Mouse (Mus musculus): ENCODE data around the gene Slc12a6. TPM values are rescaled to one million over a fixed set of nuclear protein-coding genes. Genes with fewer than 3 reads are reported as not detected.

Gene Slc12a6
- polyA plus RNA-seq, 1 experiment from 2014 or later, result 13.7 TPM

DNA sequence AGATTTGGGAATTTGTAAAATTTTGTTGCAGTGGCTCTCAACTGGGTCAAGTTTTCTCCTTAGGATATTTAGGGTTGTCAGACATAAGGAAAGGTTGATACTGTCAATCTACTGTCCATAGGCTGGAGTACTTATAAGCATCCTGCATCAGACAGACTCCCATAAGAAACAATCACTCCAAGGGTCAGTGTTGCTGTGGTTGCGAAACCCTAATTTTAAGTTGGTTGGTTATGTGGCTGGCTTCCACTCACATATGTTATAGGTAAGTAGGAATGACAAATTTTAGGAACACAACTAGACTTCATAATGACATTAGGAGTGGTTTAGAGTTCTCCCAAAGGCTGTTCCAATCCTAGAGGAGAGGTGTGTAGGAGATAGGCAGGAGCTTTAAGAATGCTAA is 115.6 kb downstream of the Slc12a6 start:
- Histone ChIP-seq H3K27me3 (ENCODE audit: control insufficient read depth, insufficient read depth, low read length) (no peaks in the 10 kb centered on the region), H3K9ac (ENCODE audit: low read depth, low read length) (no peak overlapping the region), H3K4me2 (replicated peaks; ENCODE audit: low read depth, low read length) (no peak overlapping the region), H3K36me3 (ENCODE audit: control insufficient read depth, insufficient read depth, low read length) (no peaks in the 10 kb centered on the region), H3K4me3 (ENCODE audit: low read depth, low read length) (no peak overlapping the region), H3K4me1 (replicated peaks; ENCODE audit: control insufficient read depth, insufficient read depth, low read length) (no peaks in the 10 kb centered on the region), H3K9me3 (ENCODE audit: control insufficient read depth, low read length) (no peaks in the 10 kb centered on the region), H3K27ac (ENCODE audit: low read depth, low read length) (no peak overlapping the region)
- 97% methylated on average over 1 of the region's 1 CpGs for WGBS
- ATAC-seq (ENCODE audit: low FRiP score) (no peak), DNase-seq (ENCODE audit: low spot score) (no peak)

DNA sequence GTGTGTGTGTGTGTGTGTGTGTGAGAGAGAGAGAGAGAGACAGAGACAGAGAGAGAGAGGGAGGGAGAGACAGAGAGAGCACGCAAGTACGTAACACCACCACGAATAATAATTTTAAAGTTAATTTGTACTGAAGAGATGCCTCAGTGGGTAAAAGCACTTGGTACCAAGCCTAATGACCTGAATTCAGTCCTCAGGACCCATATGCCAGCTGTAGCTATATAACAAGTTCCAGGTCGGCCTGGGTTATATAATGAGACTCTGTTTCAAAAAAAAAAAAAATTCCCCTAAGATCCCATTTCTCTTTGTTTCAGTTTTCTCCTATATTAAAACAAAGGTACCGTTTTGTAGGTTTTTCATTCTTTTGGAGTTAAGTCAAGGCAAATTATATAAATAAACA is 125.2 kb downstream of the Slc12a6 start:
- H3K9me3 ChIP-seq (ENCODE audit: control insufficient read depth, low read length), result no peaks in the 10 kb centered on the region
- ATAC-seq (ENCODE audit: low FRiP score) (no peak), DNase-seq (ENCODE audit: low spot score) (no peak)
- no peak overlapping the region for H3K9ac ChIP-seq (ENCODE audit: low read depth, low read length)
- no peaks in the 10 kb centered on the region for H3K4me1 ChIP-seq (replicated peaks; ENCODE audit: control insufficient read depth, insufficient read depth, low read length)
- H3K4me3 ChIP-seq (ENCODE audit: low read depth, low read length), result no peak overlapping the region
- WGBS, result 94% methylated on average over 5 of the region's 5 CpGs
- H3K36me3 ChIP-seq (ENCODE audit: control insufficient read depth, insufficient read depth, low read length), result no peaks in the 10 kb centered on the region
- no peak overlapping the region for H3K4me2 ChIP-seq (replicated peaks; ENCODE audit: low read depth, low read length)
- H3K27me3 ChIP-seq (ENCODE audit: control insufficient read depth, insufficient read depth, low read length), result no peaks in the 10 kb centered on the region
- no peak overlapping the region for H3K27ac ChIP-seq (ENCODE audit: low read depth, low read length)

DNA sequence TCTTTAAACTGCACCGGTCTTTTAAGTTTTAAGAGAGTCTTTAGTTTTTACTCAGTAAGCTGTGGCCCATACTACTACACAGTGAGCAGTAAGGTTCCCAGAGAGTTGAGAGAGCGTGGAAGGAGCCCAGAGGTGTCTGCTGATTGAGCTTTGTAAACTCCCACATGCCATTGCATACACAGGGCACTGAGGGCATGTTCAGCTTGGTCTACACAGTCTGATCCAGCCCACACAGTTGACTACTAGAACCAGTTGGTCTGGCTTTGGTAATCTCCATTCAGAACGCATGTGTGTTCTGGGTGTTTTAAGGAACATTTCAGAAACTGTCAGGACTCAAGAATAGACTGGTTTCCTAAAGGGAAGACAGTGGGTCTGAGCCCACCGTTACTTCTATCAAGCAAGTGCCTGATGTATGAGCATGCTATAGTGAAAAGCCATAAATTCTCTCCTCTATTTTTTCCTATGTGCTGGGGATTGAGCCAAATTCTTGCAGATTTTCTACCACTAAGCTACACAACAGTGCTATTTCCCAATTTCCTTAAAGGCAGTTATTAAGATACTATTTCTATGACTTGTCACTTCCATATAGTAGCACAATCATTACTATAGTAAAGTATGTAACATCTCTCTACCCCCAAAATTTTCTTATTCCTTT is 125.8 kb downstream of the Slc12a6 start:
- Histone ChIP-seq H3K4me1 (replicated peaks; ENCODE audit: control insufficient read depth, insufficient read depth, low read length) (no peaks in the 10 kb centered on the region), H3K36me3 (ENCODE audit: control insufficient read depth, insufficient read depth, low read length) (no peaks in the 10 kb centered on the region), H3K27me3 (ENCODE audit: control insufficient read depth, insufficient read depth, low read length) (no peaks in the 10 kb centered on the region), H3K9ac (ENCODE audit: low read depth, low read length) (no peak overlapping the region), H3K27ac (ENCODE audit: low read depth, low read length) (no peak overlapping the region), H3K4me2 (replicated peaks; ENCODE audit: low read depth, low read length) (no peak overlapping the region), H3K9me3 (ENCODE audit: control insufficient read depth, low read length) (no peaks in the 10 kb centered on the region), H3K4me3 (ENCODE audit: low read depth, low read length) (no peak overlapping the region)
- DNase-seq (ENCODE audit: low spot score), result no peak
- 90% methylated on average over 4 of the region's 4 CpGs for WGBS
- no peak for ATAC-seq (ENCODE audit: low FRiP score)

DNA sequence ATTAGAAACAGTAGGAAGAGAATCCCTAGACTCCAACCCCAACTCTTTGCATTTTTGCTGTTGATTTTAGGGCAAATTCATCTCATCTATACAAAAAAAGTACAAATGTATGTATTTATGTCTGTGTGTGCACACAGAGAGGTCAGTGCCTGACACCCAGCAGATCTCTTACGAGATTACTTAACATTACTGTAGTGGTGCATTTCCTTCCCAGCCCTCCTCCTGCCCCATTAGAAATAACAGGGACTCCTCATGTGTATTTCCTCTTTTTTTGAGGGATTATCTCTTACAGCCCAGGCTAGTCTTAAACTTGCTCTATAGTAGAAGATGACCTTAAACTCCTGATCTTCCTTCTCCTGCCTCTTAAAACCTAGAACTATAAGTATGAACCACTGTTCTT is 127.1 kb downstream of the Slc12a6 start:
- H3K36me3 ChIP-seq (ENCODE audit: control insufficient read depth, insufficient read depth, low read length), result no peaks in the 10 kb centered on the region
- no peaks in the 10 kb centered on the region for H3K9me3 ChIP-seq (ENCODE audit: control insufficient read depth, low read length)
- H3K4me3 ChIP-seq (ENCODE audit: low read depth, low read length), result no peak overlapping the region
- WGBS, result 93% methylated on average over 1 of the region's 1 CpGs
- no peak overlapping the region for H3K4me2 ChIP-seq (replicated peaks; ENCODE audit: low read depth, low read length)
- no peak overlapping the region for H3K9ac ChIP-seq (ENCODE audit: low read depth, low read length)
- H3K4me1 ChIP-seq (replicated peaks; ENCODE audit: control insufficient read depth, insufficient read depth, low read length), result no peaks in the 10 kb centered on the region
- ATAC-seq (ENCODE audit: low FRiP score), result no peak
- no peaks in the 10 kb centered on the region for H3K27me3 ChIP-seq (ENCODE audit: control insufficient read depth, insufficient read depth, low read length)
- H3K27ac ChIP-seq (ENCODE audit: low read depth, low read length), result no peak overlapping the region
- DNase-seq (ENCODE audit: low spot score), result no peak

DNA sequence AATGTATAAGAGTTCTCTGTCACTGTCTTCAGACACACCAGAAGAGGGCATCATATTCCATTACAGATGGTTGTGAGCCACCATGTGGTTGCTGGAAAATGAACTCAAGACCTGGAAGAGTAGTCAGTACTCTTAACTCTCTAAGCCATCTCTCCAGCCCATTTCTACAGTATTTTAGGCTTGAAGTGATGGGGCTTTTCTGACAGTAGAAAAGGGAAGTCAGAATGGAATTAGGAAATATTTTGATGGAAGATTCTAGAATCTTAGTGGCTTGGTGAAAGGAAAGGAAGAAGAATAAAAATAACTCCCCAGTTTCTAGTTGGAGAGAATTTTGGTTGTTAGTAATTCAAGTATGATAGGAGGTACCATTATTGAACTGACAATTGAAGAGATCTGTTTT is 128.3 kb downstream of the Slc12a6 start:
- Histone ChIP-seq H3K4me3 (ENCODE audit: low read depth, low read length) (no peak overlapping the region), H3K9me3 (ENCODE audit: control insufficient read depth, low read length) (no peaks in the 10 kb centered on the region), H3K4me1 (replicated peaks; ENCODE audit: control insufficient read depth, insufficient read depth, low read length) (no peaks in the 10 kb centered on the region), H3K27ac (ENCODE audit: low read depth, low read length) (no peak overlapping the region), H3K36me3 (ENCODE audit: control insufficient read depth, insufficient read depth, low read length) (no peaks in the 10 kb centered on the region), H3K27me3 (ENCODE audit: control insufficient read depth, insufficient read depth, low read length) (no peaks in the 10 kb centered on the region), H3K4me2 (replicated peaks; ENCODE audit: low read depth, low read length) (no peak overlapping the region), H3K9ac (ENCODE audit: low read depth, low read length) (no peak overlapping the region)
- ATAC-seq (ENCODE audit: low FRiP score) (no peak), DNase-seq (ENCODE audit: low spot score) (no peak)

DNA sequence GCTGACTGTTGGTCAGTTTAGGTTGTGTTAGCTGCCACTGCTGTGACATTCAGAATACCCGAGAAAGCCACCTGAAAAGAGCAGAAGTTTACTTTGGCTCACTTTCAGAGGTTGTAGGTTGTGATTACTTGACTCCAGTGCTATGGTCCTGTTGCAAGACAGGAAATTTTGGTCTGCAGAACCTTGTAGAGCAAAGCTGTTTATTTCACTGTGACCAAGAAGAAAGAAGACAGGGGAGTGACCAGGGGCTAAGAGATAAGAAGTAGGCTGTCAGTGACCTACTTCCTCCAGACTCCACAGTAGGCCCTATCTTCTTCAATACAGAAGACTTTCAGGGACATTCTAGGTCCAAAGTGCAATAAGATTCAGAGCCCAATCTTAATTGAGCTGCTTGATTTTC is 131.0 kb downstream of the Slc12a6 start:
- ATAC-seq (ENCODE audit: low FRiP score) (no peak), DNase-seq (ENCODE audit: low spot score) (no peak)
- no peaks in the 10 kb centered on the region for H3K9me3 ChIP-seq (ENCODE audit: control insufficient read depth, low read length)
- H3K27me3 ChIP-seq (ENCODE audit: control insufficient read depth, insufficient read depth, low read length), result no peaks in the 10 kb centered on the region
- H3K4me2 ChIP-seq (replicated peaks; ENCODE audit: low read depth, low read length), result no peak overlapping the region
- no peaks in the 10 kb centered on the region for H3K36me3 ChIP-seq (ENCODE audit: control insufficient read depth, insufficient read depth, low read length)
- whole genome bisulfite sequencing, result 78% methylated on average over 1 of the region's 1 CpGs
- no peak overlapping the region for H3K4me3 ChIP-seq (ENCODE audit: low read depth, low read length)
- H3K9ac ChIP-seq (ENCODE audit: low read depth, low read length), result no peak overlapping the region
- H3K4me1 ChIP-seq (replicated peaks; ENCODE audit: control insufficient read depth, insufficient read depth, low read length), result no peaks in the 10 kb centered on the region
- H3K27ac ChIP-seq (ENCODE audit: low read depth, low read length), result no peak overlapping the region

DNA sequence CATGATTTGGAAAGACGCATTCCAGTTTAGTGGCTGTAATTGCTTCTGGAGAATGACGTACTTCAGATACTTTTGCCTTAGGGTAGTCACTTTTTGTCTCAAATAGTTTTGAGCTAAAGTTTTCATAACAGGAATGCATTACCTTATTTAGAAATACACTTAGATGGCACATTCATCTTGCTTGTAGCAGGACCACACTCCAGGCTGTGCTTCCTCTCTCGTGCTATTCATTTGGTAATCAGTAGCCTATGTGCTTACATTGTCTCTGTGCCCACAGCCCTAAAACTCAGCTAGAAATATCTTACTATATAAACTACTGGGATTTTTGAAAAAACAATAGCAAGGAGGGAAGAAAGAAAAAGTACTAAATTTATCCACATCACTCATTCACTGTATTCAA is 141.4 kb downstream of the Slc12a6 start:
- Histone ChIP-seq H3K9me3 (ENCODE audit: control insufficient read depth, low read length) (no peaks in the 10 kb centered on the region), H3K4me2 (replicated peaks; ENCODE audit: low read depth, low read length) (no peak overlapping the region), H3K9ac (ENCODE audit: low read depth, low read length) (no peak overlapping the region), H3K27me3 (ENCODE audit: control insufficient read depth, insufficient read depth, low read length) (no peaks in the 10 kb centered on the region), H3K27ac (ENCODE audit: low read depth, low read length) (no peak overlapping the region), H3K4me1 (replicated peaks; ENCODE audit: control insufficient read depth, insufficient read depth, low read length) (no peaks in the 10 kb centered on the region), H3K4me3 (ENCODE audit: low read depth, low read length) (no peak overlapping the region), H3K36me3 (ENCODE audit: control insufficient read depth, insufficient read depth, low read length) (0 out of 2 replicates have a peak, but pooled peaks cover 2% of the 10 kb centered on the region)
- DNase-seq (ENCODE audit: low spot score), result no peak
- ATAC-seq (ENCODE audit: low FRiP score), result no peak
- 91% methylated on average over 3 of the region's 3 CpGs for WGBS

Other genes starting within 250 kb of the Slc12a6 start
- gene Olfr1311, start 241.4 kb upstream of the Slc12a6 start, polyA plus RNA-seq (2014; fragmentation: Nextera tagmentation; extraction: Ambion mirVana), result not detected in 2 replicates
- gene Olfr1312, start 215.6 kb upstream of the Slc12a6 start, polyA plus RNA-seq (2014; fragmentation: Nextera tagmentation; extraction: Ambion mirVana), result not detected in 2 replicates
- not detected in 2 replicates for gene Olfr1313, start 188.0 kb upstream of the Slc12a6 start, polyA plus RNA-seq (2014; fragmentation: Nextera tagmentation; extraction: Ambion mirVana)
- gene Olfr1314, start 169.0 kb upstream of the Slc12a6 start, polyA plus RNA-seq (2014; fragmentation: Nextera tagmentation; extraction: Ambion mirVana), result not detected in 2 replicates
- gene Olfr1315-ps1, start 150.4 kb upstream of the Slc12a6 start, polyA plus RNA-seq (2014; fragmentation: Nextera tagmentation; extraction: Ambion mirVana), result not detected in 2 replicates
- gene Olfr1316, start 130.8 kb upstream of the Slc12a6 start, polyA plus RNA-seq (2014; fragmentation: Nextera tagmentation; extraction: Ambion mirVana), result not detected in 2 replicates
- gene Olfr1317, start 125.5 kb upstream of the Slc12a6 start, polyA plus RNA-seq (2014; fragmentation: Nextera tagmentation; extraction: Ambion mirVana), result not detected in 2 replicates
- gene Olfr1318, start 111.6 kb upstream of the Slc12a6 start, polyA plus RNA-seq (2014; fragmentation: Nextera tagmentation; extraction: Ambion mirVana), result not detected in 2 replicates
- gene Lpcat4, start 26.4 kb upstream of the Slc12a6 start, polyA plus RNA-seq (2014; fragmentation: Nextera tagmentation; extraction: Ambion mirVana), result 9.7 and 10.1 TPM in 2 replicates
- 0.05 and 0.07 TPM in 2 replicates for gene Nutm1, start 6.5 kb upstream of the Slc12a6 start, polyA plus RNA-seq (2014; fragmentation: Nextera tagmentation; extraction: Ambion mirVana)
- gene Nop10, start 3.9 kb upstream of the Slc12a6 start, polyA plus RNA-seq (2014; fragmentation: Nextera tagmentation; extraction: Ambion mirVana), result 148 and 163 TPM in 2 replicates
- gene Gm21985, start 489 bp downstream of the Slc12a6 start, polyA plus RNA-seq (2014; fragmentation: Nextera tagmentation; extraction: Ambion mirVana), result not detected in 2 replicates
- gene Emc4, start 102.2 kb downstream of the Slc12a6 start, polyA plus RNA-seq (2014; fragmentation: Nextera tagmentation; extraction: Ambion mirVana), result 113 and 121 TPM in 2 replicates
- 53.4 and 55.1 TPM in 2 replicates for gene Katnbl1, start 113.4 kb downstream of the Slc12a6 start, polyA plus RNA-seq (2014; fragmentation: Nextera tagmentation; extraction: Ambion mirVana)
- 12.8 and 13.0 TPM in 2 replicates for gene Emc7, start 189.2 kb downstream of the Slc12a6 start, polyA plus RNA-seq (2014; fragmentation: Nextera tagmentation; extraction: Ambion mirVana)
- gene Chrm5, start 214.9 kb downstream of the Slc12a6 start, polyA plus RNA-seq (2014; fragmentation: Nextera tagmentation; extraction: Ambion mirVana), result 0.08 and 0.17 TPM in 2 replicates
- 5.9 and 6.1 TPM in 2 replicates for gene Aven, start 227.1 kb downstream of the Slc12a6 start, polyA plus RNA-seq (2014; fragmentation: Nextera tagmentation; extraction: Ambion mirVana)